Mouse (Mus musculus) inflammation-experienced regulatory T-cells (primary cell): ENCODE measurements around the gene Poc5. TPM values are rescaled to one million over a fixed set of nuclear protein-coding genes. Genes with fewer than 3 reads are reported as not detected.

Source experiments
- polyA plus RNA-seq, 2 experiments: library from polyadenylated mRNA; unstranded; fragments of 100-300 nt; shearing (Covaris generic); gene quantifications; one replicate each; pipeline ENCODE4 v1.2.1; 2017

Gene Poc5
- 10 to 100 TPM; 19.6 to 28.1 TPM for polyA plus RNA-seq

GRCm38 (mm10) chr13:96388042-96388888 lies at the start of gene Poc5:
Poc5 (plus strand) TSS chr13:96388294.

Other genes with a start within 250 kb of the Poc5 start
- gene Ankdd1b, start 82.9 kb downstream of the Poc5 start, polyA plus RNA-seq = not detected
- not detected for gene Gm17622, start 102.4 kb downstream of the Poc5 start, polyA plus RNA-seq
- gene Polk, start 154.3 kb downstream of the Poc5 start, polyA plus RNA-seq = 10 to 100 TPM; 19.1 to 19.4 TPM
- 10 to 100 TPM; 26.3 to 28.7 TPM for gene Col4a3bp, start 154.3 kb downstream of the Poc5 start, polyA plus RNA-seq